Mouse (Mus musculus) gastrocnemius, adult 18-20 months (tissue): Measurements from ENCODE around the gene Gpha2. TPM values are rescaled to one million over a fixed set of nuclear protein-coding genes. Genes with fewer than 3 reads are reported as not detected.
A peak's percentile ranks its signal among the peaks of the same experiment; 100 is the strongest.

ENCODE experiments used
- DNase-seq: peaks from one replicate; pipeline ENCODE4 v3.0.0; 2021; ENCODE audit warnings: low spot score
- total RNA-seq, 2 experiments: library from RNA; stranded (reverse); gene quantifications; 2 replicates each; pipeline ENCODE4 v1.2.3; 2021

The Gpha2 gene
- total RNA-seq, 2 experiments from 2014 or later: not detected

DNA sequence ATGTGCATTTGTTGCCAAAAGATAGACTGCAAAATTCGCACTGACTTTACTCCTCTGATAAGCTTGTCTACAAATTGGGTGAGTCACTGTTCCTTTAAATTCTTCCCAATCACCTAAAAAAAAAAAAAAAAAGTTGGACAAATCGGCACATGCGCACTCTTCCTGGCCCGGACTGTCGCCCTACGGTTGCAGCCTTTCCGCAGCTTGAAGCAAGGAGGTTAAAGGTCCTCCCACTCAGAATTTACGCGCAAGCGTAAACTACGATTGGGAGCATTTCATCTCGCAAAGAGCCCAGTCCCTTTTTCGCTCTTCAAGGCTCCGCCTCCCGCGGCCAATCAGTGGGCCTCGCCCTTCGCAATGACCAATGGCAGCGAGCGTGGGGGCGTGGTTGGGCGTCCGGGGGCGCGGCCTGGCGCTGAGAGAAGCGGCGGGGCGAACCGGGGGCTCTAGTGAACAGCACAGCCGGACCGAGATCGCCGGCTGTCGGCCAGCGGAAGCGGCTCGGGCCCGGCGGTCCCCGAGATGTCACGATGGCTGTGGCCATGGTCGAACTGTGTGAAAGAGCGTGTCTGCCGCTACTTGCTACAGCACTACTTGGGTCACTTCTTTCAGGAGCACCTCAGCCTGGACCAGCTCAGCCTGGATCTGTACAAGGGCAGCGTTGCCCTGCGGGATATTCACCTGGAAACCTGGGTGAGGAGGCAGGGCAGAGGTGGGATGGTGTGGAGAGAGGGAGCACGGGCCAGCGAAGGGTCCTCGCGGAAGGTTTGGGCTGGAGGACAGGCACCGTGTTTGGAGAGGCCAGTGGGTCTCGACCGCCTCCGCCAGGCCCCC, 15.3 kb downstream of the Gpha2 start, which contains the start of gene Atg2a:
Atg2a (plus strand) TSS at position 395 of the 834 bp plus-strand sequence.
- peak; percentile 98 for DNase-seq

DNA sequence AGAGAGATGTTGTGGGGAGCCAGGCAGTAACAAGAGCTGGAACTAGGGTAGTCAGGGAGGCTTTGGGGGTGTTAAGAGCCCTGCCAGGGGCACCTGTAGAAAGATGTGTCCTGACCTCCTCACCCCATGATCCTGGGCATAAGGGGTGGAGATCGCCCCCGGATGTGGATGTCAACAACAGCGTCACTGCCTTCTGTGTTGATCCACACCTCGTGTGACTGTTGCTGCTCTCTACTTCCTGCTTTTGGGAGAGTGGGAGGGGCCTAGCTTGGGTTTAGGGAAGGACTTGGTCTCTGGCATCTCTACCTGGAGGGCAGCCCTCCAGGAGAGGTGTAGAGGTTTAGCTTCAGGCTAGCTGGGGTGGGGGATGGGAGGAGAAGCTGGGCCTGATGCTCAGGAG, 16.1 kb downstream of the Gpha2 start:
- peak; percentile 44 for DNase-seq

DNA sequence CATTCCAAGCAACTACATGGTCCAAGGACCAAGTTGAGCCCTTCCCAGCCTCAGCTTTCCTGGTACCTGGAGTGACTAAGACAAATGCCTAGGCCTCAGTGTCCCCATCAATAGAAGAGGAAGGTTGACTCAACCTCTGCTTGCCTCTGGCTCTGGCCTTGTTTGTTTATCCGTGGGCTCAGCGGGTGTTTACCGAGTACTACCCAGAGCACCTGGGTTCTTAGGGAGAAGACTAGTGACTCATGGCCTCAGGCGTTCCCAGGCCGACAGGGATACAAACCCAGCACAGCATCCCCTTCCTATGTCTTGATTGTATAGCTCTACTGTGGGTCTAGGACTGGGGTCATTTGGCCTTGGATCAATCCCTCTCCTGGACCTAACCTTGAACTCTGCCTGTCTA, 17.0 kb downstream of the Gpha2 start:
- no peak for DNase-seq

DNA sequence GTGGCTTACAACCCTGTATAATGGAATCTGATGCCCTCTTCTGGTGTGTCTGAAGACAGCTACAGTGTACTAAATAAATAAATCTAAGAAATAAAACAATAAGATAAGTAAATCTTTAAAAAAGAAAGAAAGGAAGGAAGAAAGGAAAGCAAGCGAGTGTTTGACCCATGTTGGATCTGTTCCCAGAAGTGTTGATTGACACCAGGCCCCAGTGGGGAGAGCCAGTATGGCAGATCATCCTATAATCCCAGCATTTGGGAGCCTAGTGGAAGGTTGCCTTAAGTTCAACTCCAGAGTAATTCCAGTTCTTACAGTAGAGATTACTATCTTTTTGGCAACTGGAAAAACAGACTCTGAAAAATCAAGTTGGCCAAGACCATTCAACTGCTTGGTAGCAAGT, 19.6 kb downstream of the Gpha2 start:
- DNase-seq: no peak

DNA sequence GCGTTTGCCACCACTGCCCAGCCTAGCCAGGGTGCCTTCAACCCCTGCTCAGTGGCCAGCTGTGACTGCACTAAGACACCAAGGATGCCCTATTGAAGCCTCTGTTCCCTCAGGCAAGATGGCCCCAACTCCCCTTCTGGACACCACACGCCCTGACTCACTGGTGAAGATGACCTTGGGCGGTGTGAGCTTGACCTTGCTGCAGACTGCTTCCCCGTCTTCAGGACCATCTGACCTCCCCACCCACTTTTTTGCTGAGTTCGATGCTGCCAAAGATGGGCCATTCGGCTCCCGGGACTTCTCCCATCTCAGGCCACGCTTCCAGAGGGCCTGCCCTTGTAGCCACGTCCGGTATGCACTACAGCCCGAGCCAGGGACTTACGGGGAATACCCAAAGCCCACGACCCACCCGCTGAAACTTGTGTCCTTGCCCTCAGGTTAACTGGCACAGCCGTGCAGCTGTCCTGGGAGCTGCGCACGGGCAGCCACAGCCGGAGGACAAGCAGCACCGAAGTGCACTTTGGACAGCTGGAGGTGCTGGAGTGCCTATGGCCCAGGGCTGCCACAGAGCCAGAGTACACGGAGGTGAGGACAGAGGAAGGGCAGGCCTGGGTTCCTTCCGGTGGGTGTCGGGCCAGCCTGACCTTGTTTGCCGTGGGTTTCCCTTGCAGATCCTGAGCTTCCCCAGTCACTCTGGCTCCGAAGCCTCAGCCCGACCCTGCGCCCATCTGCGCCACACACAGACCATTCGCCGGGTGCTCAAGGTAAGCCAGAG, 21.5 kb downstream of the Gpha2 start:
- DNase-seq: no peak

DNA sequence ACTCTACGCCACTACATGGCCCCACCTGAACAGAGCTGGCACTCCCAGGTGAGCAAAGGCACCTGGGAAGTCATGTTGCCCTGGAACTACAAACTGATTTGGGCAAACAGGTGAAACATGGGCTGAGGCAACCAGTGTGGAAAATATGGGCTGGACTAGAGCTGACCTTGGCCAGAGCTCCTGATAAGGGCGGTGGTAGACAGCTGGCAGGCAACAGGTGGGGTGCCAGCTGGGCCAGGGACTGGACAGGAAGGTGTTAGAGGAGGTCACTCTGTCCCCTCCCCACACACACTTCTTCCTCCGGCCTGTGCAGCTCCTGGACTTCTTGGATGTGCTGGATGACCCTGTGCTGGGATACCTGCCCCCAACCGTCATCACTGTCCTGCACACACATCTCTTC, 26.8 kb downstream of the Gpha2 start:
- DNase-seq: no peak

DNA sequence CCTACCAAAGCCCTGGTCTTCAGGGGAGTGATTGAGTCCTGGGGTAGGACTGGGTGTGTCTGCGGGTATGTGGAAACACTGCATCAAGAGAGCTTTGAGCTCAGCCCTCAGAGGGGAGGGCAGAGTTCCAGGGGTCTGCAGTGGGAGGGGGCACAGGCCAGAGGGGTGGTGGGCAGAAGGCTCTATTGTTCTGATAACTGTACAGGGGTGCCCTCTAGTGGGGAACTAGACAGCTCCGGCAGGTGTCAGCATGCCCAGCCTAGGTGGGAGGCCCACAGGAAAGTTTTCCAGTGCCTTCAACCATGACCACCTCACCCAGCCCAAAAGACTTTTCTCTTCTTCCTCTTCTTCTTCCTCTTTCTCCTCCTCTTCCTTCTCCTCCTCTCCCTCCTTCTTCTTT, 34.2 kb downstream of the Gpha2 start:
- no peak for DNase-seq

DNA sequence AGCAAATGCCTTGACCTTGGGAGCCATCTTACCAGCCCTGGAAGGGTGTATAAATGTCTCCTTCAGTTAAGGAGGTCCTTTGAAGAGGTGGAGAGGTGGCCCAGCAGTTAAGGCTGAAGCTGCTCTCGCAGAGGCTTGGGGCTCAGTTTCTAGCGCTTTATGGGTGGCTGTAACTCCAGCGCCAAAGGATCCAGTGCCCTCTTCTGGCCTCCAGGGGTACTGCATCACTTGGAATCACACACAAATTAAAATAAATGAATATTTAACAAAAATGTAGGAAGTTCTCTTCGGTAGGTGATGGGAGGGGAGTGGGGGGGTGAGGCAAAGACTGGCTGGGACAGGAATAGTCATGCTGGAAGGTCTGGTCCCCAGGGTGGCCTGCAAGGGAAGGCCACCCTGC, 34.8 kb downstream of the Gpha2 start:
- no peak for DNase-seq

DNA sequence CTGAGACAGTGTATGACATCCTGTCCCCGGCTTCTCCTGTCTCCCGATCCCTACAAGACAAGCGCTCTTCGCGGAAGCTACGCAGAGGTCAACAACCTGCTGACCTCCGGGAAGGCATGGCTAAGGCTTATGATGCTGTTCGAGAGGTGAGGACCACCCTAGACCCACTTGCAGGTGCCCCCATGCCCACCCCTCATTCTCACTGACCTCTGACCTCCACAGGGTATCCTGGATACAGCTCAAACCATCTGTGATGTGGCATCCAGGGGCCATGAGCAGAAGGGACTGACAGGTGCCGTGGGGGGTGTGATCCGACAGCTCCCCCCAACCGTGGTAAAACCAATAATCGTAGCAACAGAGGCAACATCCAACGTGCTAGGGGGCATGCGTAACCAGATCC, 35.2 kb downstream of the Gpha2 start:
- DNase-seq: no peak

DNA sequence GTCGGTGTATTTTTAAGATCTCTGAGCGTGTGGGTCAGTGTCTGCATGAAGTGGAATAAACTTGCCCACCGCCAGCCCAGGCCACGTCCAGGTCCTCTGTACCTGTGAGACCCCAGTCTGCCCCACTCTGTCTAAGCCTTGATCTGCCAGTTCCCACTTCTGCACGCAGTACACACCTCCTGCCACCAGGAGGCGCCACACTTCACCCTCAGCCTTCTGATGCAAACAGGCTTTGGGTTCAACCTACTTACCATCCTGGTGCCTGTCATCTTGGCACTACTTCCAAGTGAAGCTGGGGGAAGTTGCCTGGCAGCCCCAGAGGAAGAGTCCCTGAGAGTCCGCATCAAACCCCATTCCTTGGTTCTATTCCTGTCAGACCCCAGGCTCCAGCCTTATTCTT, 36.0 kb downstream of the Gpha2 start:
- peak; percentile 63 for DNase-seq

DNA sequence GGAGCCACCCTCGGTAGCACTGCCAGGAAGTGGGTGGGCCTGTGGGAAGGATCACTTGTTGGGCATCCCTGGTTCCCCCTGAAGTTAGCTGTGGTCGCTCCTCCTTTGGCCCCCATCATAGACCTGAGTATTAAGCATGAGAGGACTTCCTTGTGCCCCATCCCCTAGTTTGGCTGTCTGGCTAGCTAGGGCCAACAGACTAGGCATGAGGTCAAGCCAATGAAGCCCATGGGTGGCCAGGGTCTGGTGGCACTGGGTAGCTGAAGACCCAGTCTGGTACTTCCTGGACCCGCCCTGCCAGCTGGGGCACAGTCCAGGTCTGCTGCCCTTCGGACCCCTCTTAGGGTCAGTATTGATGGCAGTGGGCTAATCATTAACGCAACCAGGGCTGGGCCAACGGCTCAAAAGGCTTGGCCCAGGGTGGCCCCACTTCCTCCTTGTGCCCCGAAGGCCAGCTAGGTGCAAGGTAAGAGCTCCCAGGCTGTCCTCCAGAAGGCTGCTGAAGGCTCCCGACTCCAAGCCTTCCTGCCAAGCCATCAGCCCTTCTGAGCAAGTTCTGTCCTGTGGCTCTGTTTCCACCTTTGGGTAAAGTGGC, 36.8 kb downstream of the Gpha2 start:
- no peak for DNase-seq

DNA sequence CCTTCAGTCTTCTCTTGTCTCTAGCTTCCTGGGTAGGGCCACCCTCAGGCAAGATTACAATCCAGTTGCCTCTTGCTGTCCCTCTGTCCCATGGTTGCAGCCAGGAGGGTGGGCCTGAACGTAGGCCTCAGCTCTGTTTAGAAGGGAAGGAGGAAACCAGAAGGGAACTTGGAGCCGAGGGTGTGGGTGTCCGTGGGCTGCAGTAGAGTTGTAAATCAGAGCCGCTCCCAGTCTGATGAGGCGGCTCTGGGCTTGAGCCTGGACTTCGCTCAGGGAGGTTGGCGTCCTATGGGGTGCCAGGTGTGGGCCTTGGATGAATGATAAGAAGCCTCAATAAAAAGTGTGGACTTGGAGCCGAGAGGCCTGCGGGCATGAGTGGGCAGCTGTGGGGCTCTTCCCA, 38.0 kb downstream of the Gpha2 start:
- DNase-seq: no peak

DNA sequence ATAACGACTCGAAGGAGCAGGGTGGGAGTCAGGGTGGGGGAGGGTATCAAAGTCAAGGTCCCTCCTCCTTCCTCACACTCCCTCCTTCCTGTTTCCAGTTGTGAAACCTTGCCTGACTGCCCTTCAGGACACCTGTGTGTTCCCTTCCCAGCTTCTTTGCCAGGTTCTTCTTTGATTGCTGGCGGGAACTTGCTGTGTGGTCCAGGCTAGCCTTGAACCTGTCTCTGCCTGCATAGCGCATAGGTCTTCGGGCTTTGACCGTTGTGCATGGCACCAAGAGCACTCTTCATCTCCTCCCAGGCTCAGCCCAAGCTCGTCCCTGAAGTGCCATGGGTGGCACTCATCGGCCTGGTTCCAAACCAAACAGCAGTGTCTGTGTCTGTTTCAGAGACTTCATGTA, 38.8 kb downstream of the Gpha2 start:
- no peak for DNase-seq

DNA sequence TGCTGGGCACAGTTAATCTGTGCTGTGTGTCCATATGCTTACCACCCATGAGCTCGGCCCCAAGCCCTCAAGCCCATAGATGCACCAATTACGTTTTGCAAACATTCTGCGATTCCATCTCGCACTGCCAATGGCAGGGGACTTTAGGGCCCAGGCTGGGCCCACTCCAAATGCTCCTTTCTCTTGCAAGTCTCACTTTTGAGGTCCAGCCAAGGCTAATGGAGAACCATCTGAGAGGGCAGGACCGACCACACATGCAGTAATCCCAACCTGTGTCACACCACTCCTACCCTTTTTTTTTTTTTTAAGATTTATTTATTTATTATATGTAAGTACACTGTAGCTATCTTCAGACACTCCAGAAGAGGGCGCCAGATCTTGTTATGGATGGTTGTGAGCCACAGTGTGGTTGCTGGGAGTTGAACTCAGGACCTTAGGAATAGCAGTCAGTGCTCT, 39.6 kb downstream of the Gpha2 start:
- no peak for DNase-seq

DNA sequence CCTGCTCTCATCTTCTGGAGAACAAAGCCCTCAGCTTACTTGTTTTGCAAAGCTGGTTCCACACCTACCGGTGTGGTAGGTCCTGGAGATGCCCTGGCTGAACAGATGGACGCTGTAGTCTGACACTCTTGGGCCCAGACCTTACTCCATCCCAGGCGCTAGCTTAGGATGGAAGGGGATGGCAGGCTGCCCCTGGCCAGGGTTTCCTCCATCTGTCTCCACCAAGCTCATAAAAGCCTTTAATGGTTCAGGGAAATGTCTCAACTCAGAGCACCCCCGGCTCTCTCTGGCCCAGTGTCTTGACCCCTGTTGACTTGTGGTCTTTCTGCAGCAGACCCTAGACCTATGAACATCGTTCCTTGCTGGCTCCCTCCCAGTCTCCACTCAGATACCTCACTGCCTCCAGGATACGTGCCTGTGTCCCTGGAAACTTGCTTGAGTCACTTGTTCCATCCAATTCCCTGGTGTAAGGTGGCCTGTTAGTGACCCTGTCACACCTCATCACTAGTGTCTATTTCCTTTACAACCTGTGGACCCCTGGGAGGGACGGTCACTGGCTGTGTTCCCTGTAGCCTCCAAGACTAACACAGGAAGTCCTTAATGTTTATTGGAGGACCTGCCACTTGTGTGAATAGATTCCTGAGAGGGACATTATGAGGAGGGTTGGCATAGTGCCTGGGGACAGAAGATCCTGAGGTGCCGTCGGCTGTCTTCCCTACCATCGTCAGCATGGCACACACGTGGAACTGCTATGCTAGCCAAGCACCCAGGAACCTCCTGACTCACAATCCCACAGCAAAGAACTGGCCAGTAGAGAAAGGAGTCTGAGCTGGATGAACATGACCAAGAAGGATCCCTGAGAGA, 41.4 kb downstream of the Gpha2 start:
- peak; percentile 29 for DNase-seq

DNA sequence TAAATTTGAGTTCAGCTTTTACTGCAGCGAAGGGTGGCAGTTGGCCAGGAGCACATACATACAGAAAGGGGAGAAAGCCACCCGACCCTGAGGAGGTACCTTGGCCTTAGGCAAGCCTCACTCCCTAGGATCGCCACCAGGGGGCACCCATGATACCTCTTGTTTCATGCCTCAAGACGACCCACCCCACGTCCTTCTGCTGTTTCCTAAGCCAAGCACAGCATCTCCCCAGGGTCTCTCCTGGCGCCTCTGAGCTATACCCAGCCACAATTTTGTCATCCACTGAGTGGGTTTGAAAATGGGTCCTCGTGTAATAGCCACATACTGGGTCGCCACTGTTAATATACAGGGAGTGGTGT, 42.0 kb downstream of the Gpha2 start:
- DNase-seq: peak; percentile 90

DNA sequence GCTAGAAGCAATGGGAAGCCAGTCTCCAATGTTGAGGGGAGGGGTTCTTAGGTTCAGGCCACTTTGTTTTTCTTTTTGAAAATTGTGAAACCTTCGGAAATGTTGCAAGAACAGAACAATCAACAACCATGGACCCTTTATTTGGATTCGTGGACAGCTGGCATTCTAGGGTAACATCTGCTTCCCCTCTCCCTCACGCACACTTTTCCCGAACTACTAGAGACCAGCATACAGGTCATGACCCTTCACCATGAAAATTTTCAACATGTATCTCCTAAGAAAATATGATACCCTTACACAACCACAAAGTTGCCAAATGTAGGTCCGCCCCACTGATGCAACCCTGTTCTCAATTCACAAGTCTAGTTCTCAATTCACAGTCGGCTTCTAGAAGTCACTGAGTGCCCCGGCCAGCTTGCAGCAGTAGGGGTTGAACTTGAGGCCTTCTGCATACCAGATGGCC, 42.5 kb downstream of the Gpha2 start:
- peak; percentile 32 for DNase-seq

DNA sequence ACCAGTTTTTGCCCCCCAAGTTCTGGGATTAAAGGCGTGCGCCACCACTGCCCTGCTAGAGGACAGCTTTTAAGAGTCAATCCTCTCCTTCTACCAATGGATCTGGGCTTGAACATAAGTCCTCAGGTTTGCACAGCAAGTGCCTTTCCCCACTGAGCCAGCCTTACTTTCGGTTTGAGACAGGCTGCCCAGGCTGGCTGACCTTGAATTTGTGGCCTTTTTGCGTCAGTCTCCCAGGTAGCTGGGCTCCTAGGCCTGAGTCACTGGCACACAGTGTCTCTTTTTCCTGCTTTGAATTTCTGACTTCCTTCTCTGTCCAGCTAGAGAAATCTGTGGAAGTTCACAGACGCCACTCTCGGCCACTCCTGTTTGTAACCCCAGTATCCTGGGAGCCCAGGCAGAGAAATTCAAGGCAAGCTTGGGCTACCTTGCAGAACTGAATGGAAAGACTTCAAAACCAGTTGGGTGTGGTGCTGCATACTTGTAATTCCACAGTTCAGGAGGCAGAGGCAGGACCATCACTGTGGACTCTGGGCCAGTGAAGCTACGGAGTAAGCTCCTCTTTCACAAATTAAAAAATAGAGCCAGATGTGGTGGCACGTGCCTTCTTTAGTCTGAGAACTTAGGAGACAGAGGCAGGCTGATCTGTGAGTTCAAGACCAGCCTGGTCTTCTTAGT, 43.8 kb downstream of the Gpha2 start:
- no peak for DNase-seq

DNA sequence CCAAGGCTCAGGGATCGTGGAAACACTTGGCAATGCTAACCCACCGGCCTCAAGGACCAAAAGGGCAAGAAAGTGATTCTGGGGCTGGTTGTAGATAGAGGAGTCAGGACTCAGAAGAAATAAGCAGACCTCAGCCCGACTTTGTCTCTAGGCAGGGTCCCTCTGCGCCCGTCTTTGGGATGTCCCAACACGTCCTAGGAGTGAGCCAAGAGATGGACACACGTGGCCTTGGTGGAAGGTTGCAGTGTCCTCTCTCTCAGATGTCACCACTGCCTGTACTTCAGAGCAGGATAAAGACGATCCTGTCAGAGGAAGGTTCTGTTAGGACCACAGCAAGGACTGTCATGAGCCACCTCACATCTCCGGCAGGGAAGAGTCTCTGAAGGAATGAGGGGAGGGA, 44.5 kb downstream of the Gpha2 start:
- DNase-seq: no peak

DNA sequence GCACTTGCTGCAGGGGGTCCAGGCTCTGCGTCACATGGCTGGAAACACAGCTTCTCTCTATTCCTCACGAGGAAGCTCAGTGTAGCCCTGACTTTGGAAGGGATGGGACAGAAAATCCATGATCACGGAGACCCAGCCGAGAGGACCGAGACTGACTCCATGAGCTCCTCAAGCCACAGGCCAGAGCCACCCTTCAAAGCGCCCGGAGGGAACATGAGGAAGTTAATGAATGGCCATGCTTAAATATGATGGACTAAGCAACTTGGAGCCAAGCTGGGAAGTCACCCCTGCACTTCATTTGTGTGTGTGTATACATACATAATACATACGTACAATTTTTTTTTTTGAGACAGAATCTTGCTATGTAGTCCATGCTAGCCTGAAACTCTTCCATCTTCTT, 45.0 kb downstream of the Gpha2 start:
- DNase-seq: no peak

DNA sequence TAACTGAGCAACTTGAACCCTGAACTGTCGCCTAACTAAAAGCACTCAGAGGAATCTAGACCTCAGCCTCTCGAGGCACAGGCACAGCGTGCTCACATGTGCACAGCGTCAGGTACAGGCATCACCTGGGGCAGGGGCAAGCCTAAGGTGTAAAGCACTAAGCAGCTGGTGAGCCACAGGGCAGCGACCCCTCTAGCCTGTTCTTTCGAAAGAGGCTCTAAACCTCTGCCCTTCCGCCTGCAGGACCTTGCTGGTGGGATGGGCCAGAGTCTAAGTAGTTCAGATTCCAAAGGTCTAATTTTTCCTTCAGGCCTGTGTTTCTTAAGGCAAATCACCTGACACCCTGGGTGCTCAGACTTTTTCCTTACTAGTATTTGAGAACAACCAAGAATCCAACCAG, 45.9 kb downstream of the Gpha2 start:
- no peak for DNase-seq
